Mouse (Mus musculus) liver, adult (tissue): Measurements from ENCODE around the gene Prps2.

Experiments
- GATA4 ChIP-seq: IDR thresholded peaks from 2 replicates; pipeline ENCODE4 v1.6.1; 2014; ENCODE audit warnings: mild to moderate bottlenecking, low read length; ENCODE audit not compliant: insufficient replicate concordance

Gene Prps2

DNA sequence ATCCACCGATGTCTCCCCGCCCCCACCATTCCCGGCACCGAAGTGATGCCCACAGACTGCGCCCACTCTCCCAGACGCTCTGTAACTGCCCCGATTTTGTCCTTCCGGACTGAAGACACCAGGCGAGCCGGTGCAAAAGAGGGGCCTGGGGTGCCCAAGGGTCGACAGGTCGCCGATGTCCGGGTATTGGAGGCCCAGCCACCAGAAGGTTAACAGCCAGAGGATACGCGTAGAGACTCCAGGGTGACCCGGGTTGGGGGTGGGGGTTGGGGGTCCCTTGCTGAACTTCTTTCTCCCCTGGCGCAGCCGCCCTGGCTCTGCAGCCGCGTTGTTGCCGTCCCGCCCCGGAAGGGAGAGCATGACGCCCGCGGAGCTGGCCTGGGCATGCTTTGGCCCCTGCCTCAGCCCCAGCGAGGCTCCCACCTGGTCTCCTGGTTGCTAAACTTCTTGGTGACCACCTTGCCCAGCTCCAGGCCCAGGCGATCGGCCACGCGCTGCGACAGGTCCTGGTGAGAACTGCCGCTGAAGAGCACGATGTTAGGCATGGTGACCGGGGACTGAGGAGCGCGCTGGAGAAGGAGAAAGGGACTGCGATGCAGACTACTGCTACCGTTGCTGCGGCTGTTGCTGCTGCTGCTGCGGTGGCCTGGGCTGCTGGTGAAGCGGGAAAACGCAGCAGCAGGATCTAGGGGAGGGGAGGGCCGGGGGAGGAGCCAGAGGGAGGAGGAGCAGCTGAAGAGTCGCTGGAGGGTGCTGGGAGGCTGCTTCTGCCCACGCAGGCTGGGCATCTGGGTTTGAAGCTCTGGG is at the start of gene Prps2:
TSS of gene Prps2 (minus strand) at position 703 of the 807 bp plus-strand sequence.
- TF ChIP-seq GATA4: no peak

GRCm38 (mm10) chrX:167417654-167418053 is 35.1 kb upstream of the Prps2 start:
- TF ChIP-seq GATA4: no peak

- no peak for TF ChIP-seq GATA4
Measured at GRCm38 (mm10) chrX:167394940-167395339, 12.4 kb upstream of the Prps2 start.

DNA sequence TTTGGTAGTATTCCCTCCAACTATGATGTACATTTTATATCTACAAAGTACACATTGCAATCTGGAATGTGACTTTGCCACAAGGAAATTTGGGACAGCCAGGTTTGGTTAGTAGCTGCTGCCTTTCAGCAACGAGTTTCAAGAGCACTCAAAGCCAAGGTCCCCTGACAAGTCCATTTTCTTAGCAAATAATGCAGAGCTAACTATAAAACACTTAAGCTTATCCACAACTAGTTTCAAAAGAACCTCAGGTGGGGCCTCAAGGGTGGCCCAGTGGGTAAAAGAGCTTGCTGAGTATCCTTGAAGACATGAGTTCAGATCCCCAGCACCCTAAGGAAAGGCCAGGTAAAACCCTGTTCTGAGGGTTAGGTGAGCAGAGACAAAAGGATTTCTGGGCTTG is 4.1 kb upstream of the Prps2 start:
- TF ChIP-seq GATA4: no peak

GRCm38 (mm10) chrX:167382854-167383186 is 271 bp upstream of the Prps2 start:
- TF ChIP-seq GATA4: no peak

- TF ChIP-seq GATA4: no peak
Measured at GRCm38 (mm10) chrX:167381583-167382046, 934 bp downstream of the Prps2 start.

- no peak for TF ChIP-seq GATA4
Measured at GRCm38 (mm10) chrX:167380073-167380472, 2.5 kb downstream of the Prps2 start.

GRCm38 (mm10) chrX:167359704-167360103 is 22.8 kb downstream of the Prps2 start:
- no peak for TF ChIP-seq GATA4

DNA sequence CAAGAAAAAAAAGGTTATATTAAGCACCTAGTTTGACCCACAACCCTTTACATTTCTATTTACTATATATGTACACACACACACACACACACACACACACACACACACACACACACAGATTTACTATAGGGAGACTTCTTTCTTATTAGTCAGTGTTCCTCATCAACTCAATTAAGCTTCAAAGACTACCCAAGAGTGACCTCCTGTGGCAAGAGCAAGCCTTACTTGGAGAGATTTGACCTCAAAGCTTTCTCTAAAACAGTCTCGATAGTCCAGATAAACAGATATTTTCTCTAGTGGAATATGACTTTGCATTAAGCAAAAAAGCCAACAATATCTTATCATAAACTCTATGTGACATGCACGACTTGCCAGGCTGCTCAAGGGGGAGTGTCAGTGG is 25.1 kb downstream of the Prps2 start:
- no peak for TF ChIP-seq GATA4

- TF ChIP-seq GATA4: no peak
Measured at GRCm38 (mm10) chrX:167355965-167356364, 26.6 kb downstream of the Prps2 start.

DNA sequence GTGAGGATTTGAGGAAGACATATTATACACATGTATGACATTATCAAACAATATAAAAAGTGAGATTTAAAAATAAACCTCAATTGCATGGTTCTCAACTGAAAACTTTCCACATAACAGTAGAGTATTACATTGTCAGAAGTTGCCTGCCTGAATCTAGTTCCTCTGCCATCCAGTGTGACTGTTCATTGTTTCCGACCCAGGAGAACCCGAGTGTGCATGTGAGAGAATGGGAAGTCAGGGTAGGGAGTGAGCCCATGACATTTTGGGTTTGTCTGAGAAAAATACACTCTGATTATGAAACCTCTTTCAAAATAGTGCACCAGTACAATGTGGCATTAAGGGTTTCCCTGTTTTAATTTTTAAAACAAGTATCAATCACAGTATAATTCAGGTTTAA is 28.9 kb downstream of the Prps2 start:
- no peak for TF ChIP-seq GATA4

- no peak for TF ChIP-seq GATA4
Measured at GRCm38 (mm10) chrX:167346440-167346839, 36.1 kb downstream of the Prps2 start.

DNA sequence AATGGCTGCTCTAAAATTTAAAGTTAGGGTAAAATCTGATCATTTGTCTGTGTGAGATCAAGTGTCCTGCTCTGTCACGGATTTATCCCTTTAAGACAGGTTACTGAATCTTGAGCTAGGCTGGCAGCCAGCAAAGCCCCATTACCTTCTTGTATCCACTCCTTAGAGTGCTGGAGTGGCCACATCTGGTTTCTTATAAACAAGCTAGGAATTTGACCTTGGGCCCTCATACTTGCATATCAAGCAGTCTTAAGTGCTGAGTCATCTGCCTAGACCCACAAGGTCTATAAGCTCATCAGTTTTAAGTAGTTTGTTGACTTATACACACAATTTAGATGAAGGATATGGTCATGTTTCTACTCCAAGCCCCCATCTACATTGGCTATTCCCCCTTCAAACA is 38.2 kb downstream of the Prps2 start:
- no peak for TF ChIP-seq GATA4

DNA sequence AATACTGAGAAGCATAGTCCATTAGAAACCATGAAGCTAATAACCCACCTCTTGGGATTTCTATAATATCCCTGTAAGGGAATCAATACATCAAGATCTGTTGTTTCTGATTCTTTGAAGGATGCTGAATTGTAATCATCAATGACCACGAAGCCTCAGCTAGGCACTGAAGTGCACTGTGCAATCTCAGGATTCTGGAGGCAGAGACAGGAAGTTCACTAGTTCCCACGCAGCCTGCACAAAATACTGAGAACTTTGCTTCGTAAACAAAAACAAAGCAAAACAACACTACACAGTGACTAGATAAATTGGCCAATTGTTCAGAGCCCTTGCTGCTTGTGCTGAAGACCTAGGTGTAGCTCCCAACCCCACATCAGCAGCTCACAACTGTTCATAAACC is 40.7 kb downstream of the Prps2 start:
- TF ChIP-seq GATA4: no peak

- TF ChIP-seq GATA4: no peak
Measured at GRCm38 (mm10) chrX:167340190-167340589, 42.4 kb downstream of the Prps2 start.

- no peak for TF ChIP-seq GATA4
Measured at GRCm38 (mm10) chrX:167337990-167338389, 44.6 kb downstream of the Prps2 start.

DNA sequence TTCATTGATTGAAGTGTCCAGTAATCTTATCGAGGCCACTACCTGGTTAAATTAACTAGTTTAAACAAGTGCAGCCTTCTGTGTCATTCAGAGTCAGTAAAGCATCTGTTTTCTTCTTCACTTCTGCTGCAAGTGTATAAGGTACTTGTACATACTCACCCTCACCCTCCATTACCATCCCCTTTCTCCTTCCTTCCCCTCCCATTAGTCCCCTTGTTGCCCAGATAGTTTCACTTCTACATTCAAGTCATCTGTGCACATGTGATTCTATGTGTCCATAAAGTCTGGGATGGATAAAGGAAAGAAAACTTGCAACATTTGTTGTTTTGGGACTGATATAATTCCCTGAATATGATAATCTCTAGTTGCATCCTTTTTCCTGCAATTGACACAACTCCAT is 48.0 kb downstream of the Prps2 start:
- no peak for TF ChIP-seq GATA4
